Mouse (Mus musculus): ENCODE measurements around the gene Zfp57. TPM values are rescaled to one million over a fixed set of nuclear protein-coding genes. Genes with fewer than 3 reads are reported as not detected.

Zfp57 gene
- polyA plus RNA-seq, 1 experiment from 2014 or later: 206 TPM

GRCm38 (mm10) chr17:37047332-37047976 is 46.5 kb downstream of the Zfp57 start:
- no peak for ATAC-seq
- no peaks in the 10 kb centered on the region for H3K9me3 ChIP-seq (ENCODE audit: control insufficient read depth, low read length)
- H3K4me3 ChIP-seq (ENCODE audit: low read length): peak overlapping the region; percentile 68
- no peaks in the 10 kb centered on the region for H3K36me3 ChIP-seq (ENCODE audit: control insufficient read depth, insufficient read depth, low read length)
- peak overlapping the region; percentile 90 for H3K9ac ChIP-seq (ENCODE audit: low read depth, low read length)
- peak overlapping the region; percentile 92 for H3K27ac ChIP-seq (ENCODE audit: low read depth, low read length)
- WGBS: 21% methylated on average over 19 of the region's 19 CpGs
- peak overlapping the region; percentile 86 for H3K4me2 ChIP-seq (ENCODE audit: low read length)
- H3K27me3 ChIP-seq (replicated peaks; ENCODE audit: control insufficient read depth, insufficient read depth, low read length): no peaks in the 10 kb centered on the region
- H3K4me1 ChIP-seq (ENCODE audit: control insufficient read depth, insufficient read depth, low read depth, low read length): peaks cover 41% of the 10 kb centered on the region

GRCm38 (mm10) chr17:37047981-37048380 is 47.0 kb downstream of the Zfp57 start:
- H3K4me2 ChIP-seq (ENCODE audit: low read length): peak overlapping the region; percentile 86
- peak overlapping the region; percentile 64 for H3K9ac ChIP-seq (ENCODE audit: low read depth, low read length)
- no peaks in the 10 kb centered on the region for H3K36me3 ChIP-seq (ENCODE audit: control insufficient read depth, insufficient read depth, low read length)
- H3K27me3 ChIP-seq (replicated peaks; ENCODE audit: control insufficient read depth, insufficient read depth, low read length): no peaks in the 10 kb centered on the region
- peak overlapping the region; percentile 68 for H3K4me3 ChIP-seq (ENCODE audit: low read length)
- H3K9me3 ChIP-seq (ENCODE audit: control insufficient read depth, low read length): no peaks in the 10 kb centered on the region
- H3K4me1 ChIP-seq (ENCODE audit: control insufficient read depth, insufficient read depth, low read depth, low read length): peaks cover 41% of the 10 kb centered on the region
- 23% methylated on average over 3 of the region's 3 CpGs for WGBS
- ATAC-seq: no peak
- 0 out of 2 replicates have a peak overlapping the region, but pooled peaks have one; percentile 5 for H3K27ac ChIP-seq (ENCODE audit: low read depth, low read length)

- Histone ChIP-seq H3K9me3 (ENCODE audit: control insufficient read depth, low read length) (no peaks in the 10 kb centered on the region), H3K27ac (ENCODE audit: low read depth, low read length) (0 out of 2 replicates have a peak overlapping the region, but pooled peaks have one; percentile 5), H3K4me1 (ENCODE audit: control insufficient read depth, insufficient read depth, low read depth, low read length) (peaks cover 41% of the 10 kb centered on the region), H3K9ac (ENCODE audit: low read depth, low read length) (peak overlapping the region; percentile 64), H3K4me2 (ENCODE audit: low read length) (peak overlapping the region; percentile 86), H3K36me3 (ENCODE audit: control insufficient read depth, insufficient read depth, low read length) (no peaks in the 10 kb centered on the region), H3K27me3 (replicated peaks; ENCODE audit: control insufficient read depth, insufficient read depth, low read length) (no peaks in the 10 kb centered on the region), H3K4me3 (ENCODE audit: low read length) (peak overlapping the region; percentile 68)
- 54% methylated on average over 7 of the region's 7 CpGs for WGBS
- ATAC-seq: no peak
Measured at GRCm38 (mm10) chr17:37048383-37048782, 47.4 kb downstream of the Zfp57 start.

GRCm38 (mm10) chr17:37049570-37050310 is 48.8 kb downstream of the Zfp57 start:
- peak; percentile 25 for ATAC-seq

GRCm38 (mm10) chr17:37050399-37050798 is 49.4 kb downstream of the Zfp57 start:
- peak overlapping the region; percentile 86 for H3K4me2 ChIP-seq (ENCODE audit: low read length)
- 0 out of 2 replicates have a peak, but pooled peaks cover 10% of the 10 kb centered on the region for H3K36me3 ChIP-seq (ENCODE audit: control insufficient read depth, insufficient read depth, low read length)
- H3K27ac ChIP-seq (ENCODE audit: low read depth, low read length): peak overlapping the region; percentile 87
- 1% methylated on average over 21 of the region's 22 CpGs for WGBS
- H3K4me3 ChIP-seq (ENCODE audit: low read length): peak overlapping the region; percentile 60
- H3K4me1 ChIP-seq (ENCODE audit: control insufficient read depth, insufficient read depth, low read depth, low read length): peaks cover 41% of the 10 kb centered on the region
- H3K9me3 ChIP-seq (ENCODE audit: control insufficient read depth, low read length): no peaks in the 10 kb centered on the region
- ATAC-seq: peak; percentile 74
- no peaks in the 10 kb centered on the region for H3K27me3 ChIP-seq (replicated peaks; ENCODE audit: control insufficient read depth, insufficient read depth, low read length)
- H3K9ac ChIP-seq (ENCODE audit: low read depth, low read length): peak overlapping the region; percentile 91

More at GRCm38 (mm10) chr17:37049570-37050310, 48.8 kb downstream of the Zfp57 start:
- Histone ChIP-seq H3K36me3 (ENCODE audit: control insufficient read depth, insufficient read depth, low read length) (0 out of 2 replicates have a peak, but pooled peaks cover 7% of the 10 kb centered on the region), H3K27me3 (replicated peaks; ENCODE audit: control insufficient read depth, insufficient read depth, low read length) (no peaks in the 10 kb centered on the region), H3K9me3 (ENCODE audit: control insufficient read depth, low read length) (no peaks in the 10 kb centered on the region), H3K4me1 (ENCODE audit: control insufficient read depth, insufficient read depth, low read depth, low read length) (peaks cover 41% of the 10 kb centered on the region), H3K4me3 (ENCODE audit: low read length) (peak overlapping the region; percentile 60), H3K4me2 (ENCODE audit: low read length) (peak overlapping the region; percentile 86), H3K27ac (ENCODE audit: low read depth, low read length) (peak overlapping the region; percentile 87), H3K9ac (ENCODE audit: low read depth, low read length) (peak overlapping the region; percentile 91)
- WGBS: 2% methylated on average over 39 of the region's 39 CpGs

GRCm38 (mm10) chr17:37050876-37051275 is 49.9 kb downstream of the Zfp57 start:
- Histone ChIP-seq H3K36me3 (ENCODE audit: control insufficient read depth, insufficient read depth, low read length) (peaks cover 10% of the 10 kb centered on the region; the same call in 1 of the 2 replicates), H3K4me1 (ENCODE audit: control insufficient read depth, insufficient read depth, low read depth, low read length) (peaks cover 41% of the 10 kb centered on the region), H3K9ac (ENCODE audit: low read depth, low read length) (peak overlapping the region; percentile 91), H3K27me3 (replicated peaks; ENCODE audit: control insufficient read depth, insufficient read depth, low read length) (no peaks in the 10 kb centered on the region), H3K4me3 (ENCODE audit: low read length) (peak overlapping the region; percentile 60), H3K9me3 (ENCODE audit: control insufficient read depth, low read length) (no peaks in the 10 kb centered on the region), H3K4me2 (ENCODE audit: low read length) (peak overlapping the region; percentile 86), H3K27ac (ENCODE audit: low read depth, low read length) (peak overlapping the region; percentile 87)
- ATAC-seq: peak; percentile 22
- 3% methylated on average over 27 of the region's 27 CpGs for WGBS

GRCm38 (mm10) chr17:37051745-37052144 is 50.8 kb downstream of the Zfp57 start:
- peak overlapping the region; percentile 91; the same call in 1 of the 2 replicates for H3K9ac ChIP-seq (ENCODE audit: low read depth, low read length)
- WGBS: 50% methylated on average over 4 of the region's 4 CpGs
- ATAC-seq: no peak
- peak overlapping the region; percentile 60 for H3K4me3 ChIP-seq (ENCODE audit: low read length)
- H3K4me2 ChIP-seq (ENCODE audit: low read length): peak overlapping the region; percentile 86
- H3K36me3 ChIP-seq (ENCODE audit: control insufficient read depth, insufficient read depth, low read length): peaks cover 13% of the 10 kb centered on the region; the same call in 1 of the 2 replicates
- H3K9me3 ChIP-seq (ENCODE audit: control insufficient read depth, low read length): no peaks in the 10 kb centered on the region
- H3K4me1 ChIP-seq (ENCODE audit: control insufficient read depth, insufficient read depth, low read depth, low read length): peaks cover 41% of the 10 kb centered on the region
- H3K27me3 ChIP-seq (replicated peaks; ENCODE audit: control insufficient read depth, insufficient read depth, low read length): no peaks in the 10 kb centered on the region
- H3K27ac ChIP-seq (ENCODE audit: low read depth, low read length): no peak overlapping the region

GRCm38 (mm10) chr17:37056957-37057356 is 56.0 kb downstream of the Zfp57 start:
- 58% methylated on average over 6 of the region's 6 CpGs for WGBS
- H3K36me3 ChIP-seq (ENCODE audit: control insufficient read depth, insufficient read depth, low read length): peaks cover 24% of the 10 kb centered on the region
- peak; percentile 17; the same call in 1 of the 2 replicates for ATAC-seq

More at GRCm38 (mm10) chr17:37056957-37057356, 56.0 kb downstream of the Zfp57 start:
- Histone ChIP-seq H3K27me3 (replicated peaks; ENCODE audit: control insufficient read depth, insufficient read depth, low read length) (no peaks in the 10 kb centered on the region), H3K9me3 (ENCODE audit: control insufficient read depth, low read length) (no peaks in the 10 kb centered on the region), H3K9ac (ENCODE audit: low read depth, low read length) (no peak overlapping the region), H3K27ac (ENCODE audit: low read depth, low read length) (no peak overlapping the region), H3K4me3 (ENCODE audit: low read length) (no peak overlapping the region), H3K4me2 (ENCODE audit: low read length) (no peak overlapping the region), H3K4me1 (ENCODE audit: control insufficient read depth, insufficient read depth, low read depth, low read length) (peaks cover 6% of the 10 kb centered on the region)
